Mouse (Mus musculus) liver, embryonic 14 days (tissue): ENCODE results near the gene Mamdc2. TPM values are rescaled to one million over a fixed set of nuclear protein-coding genes. Genes with fewer than 3 reads are reported as not detected.

ENCODE experiments used
- polyA plus RNA-seq: library from polyadenylated mRNA; depleted of rRNA; stranded (reverse); fragments of >200 nt; gene quantifications from 2 replicates; pipeline ENCODE4 v1.2.3, GENCODE M21; 2012; rRNA removed

Mamdc2 gene
- polyA plus RNA-seq = 0.20 and 0.22 TPM in 2 replicates

DNA sequence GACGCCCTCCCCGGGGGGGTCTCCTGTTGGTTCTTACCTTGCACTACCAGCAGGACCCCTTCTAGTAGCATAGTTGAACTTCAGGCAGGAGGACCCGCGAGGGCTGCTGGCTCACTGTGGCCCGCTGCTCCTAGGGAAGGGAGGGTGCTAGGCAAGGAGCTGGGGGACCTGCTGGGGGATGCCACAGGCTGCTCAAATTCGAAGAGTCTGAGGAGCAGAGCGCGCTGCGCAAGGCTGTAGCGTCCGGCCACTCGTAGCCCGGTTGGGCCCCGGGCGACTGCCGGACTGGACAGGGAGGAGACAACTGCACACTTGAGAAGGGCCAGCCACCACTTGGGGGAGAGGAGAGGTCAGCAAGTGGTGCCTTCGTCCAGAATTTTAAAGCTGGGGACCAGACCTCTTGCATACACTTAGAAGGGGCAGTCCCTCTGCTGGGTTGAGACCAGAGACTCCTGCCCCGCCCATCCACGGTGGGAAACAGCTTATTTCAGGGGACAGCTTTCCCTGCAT, at the start of gene Mamdc2:
Gene Mamdc2 (minus strand): TSS at position 455 of the 510 bp plus-strand sequence.

GRCm38 (mm10) chr19:23273355-23274053, 174.7 kb downstream of the Mamdc2 start, which contains the start of gene Smc5:
TSS of gene Smc5 (minus strand) at chr19:23273897.

Other genes starting within 250 kb of the Mamdc2 start
- 16.2 and 16.4 TPM in 2 replicates for gene Smc5, start 174.5 kb downstream of the Mamdc2 start, polyA plus RNA-seq
- not detected in 2 replicates for gene 1700028P14Rik, start 204.4 kb upstream of the Mamdc2 start, polyA plus RNA-seq
- gene Ptar1, start 239.0 kb upstream of the Mamdc2 start, polyA plus RNA-seq = 2.2 and 2.5 TPM in 2 replicates